Mouse (Mus musculus): ENCODE data around the gene Rbmxl2.

Gene Rbmxl2

DNA sequence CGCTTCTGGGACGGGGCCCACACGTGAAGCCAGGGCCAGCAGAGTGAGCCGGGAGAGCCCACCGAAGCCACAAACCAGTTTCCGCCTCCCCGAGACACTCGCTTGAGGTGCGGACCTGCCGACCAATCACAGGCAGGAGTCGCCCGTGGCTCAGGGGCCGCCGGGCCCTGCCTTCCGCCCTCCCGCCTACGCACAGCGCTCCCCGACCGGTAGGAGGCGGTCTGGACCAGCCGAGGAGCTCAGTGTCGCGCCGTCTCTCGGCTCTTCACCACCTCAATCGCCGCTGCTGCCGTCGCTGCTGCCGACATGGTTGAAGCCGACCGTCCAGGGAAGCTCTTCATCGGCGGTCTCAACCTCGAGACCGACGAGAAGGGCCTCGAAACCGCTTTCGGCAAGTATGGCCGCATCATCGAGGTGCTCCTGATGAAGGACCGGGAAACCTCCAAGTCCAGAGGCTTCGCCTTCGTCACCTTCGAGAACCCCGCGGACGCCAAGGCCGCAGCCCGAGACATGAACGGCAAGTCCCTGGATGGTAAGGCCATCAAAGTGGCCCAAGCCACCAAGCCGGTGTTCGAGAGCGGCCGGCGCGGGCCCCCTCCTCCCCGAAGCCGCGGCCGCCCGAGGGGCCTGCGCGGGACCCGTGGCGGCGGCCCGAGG lies at the start of gene Rbmxl2:
Gene Rbmxl2 (plus strand): TSS at position 242 of the 657 bp plus-strand sequence.
- DNase-seq (ENCODE audit: extremely low spot score, low read depth, low spot score): no peak

DNA sequence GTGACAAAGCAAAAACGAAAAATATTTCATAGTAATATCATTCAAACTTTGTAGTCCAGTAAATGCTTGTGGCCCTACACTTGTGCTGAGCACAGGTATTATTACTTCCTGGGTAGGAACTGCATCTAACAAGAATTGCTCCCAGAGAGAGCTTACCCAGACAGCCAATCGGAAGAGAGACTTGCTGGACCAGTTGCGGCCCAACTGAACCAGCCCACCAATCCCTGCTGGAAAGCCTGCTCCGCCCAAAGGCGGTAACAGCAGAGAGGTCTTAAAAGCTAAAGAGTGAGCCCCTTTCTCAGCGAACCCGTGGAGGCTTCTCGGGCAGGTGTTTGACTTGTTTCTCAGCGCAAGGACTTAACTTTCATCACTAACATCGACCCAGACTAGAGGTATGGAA lies 42.6 kb upstream of the Rbmxl2 start, which contains the start of gene Nlrp14:
Gene Nlrp14 (plus strand): TSS at position 301 of the 400 bp plus-strand sequence.
- DNase-seq (ENCODE audit: extremely low spot score, low read depth, low spot score): no peak

DNA sequence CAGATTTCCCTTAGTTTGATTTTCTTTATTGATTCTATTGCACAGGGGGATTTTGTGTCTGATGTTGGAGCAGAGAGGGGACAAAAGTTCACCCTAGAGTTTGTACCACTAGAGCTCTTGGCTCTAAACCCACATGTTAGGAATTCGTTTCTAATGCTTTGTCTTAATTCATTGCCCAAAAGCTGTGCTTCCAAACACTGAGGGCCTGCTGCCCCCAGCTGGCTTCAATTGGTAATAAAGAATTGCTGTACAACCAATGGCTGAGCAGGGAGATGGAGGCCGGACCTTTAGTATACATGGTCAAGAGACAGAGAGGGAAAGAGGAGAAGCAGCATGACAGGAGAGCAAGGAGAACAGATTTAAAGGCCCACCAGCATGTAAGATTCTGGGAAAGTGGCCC lies 28.8 kb upstream of the Rbmxl2 start:
- no peak for DNase-seq (ENCODE audit: extremely low spot score, low read depth, low spot score)

DNA sequence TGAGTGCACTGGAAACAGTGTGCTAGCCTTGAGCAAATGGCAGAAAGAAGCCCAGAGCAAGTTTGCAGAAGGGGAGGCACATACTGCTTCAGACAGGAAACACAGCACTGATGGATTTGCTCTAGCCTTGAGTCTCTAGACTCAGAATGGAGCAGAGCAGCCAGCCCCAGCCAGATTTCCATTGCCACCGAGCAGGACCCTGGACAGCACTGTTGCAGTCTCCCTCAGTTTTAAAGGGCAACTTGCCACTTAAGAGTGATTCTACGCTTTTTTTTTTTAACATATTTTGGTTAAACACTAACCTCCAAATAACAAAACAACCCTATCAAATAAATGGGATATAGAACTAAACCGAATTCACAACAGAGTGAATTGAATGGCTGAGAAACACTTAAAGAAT lies 7.4 kb upstream of the Rbmxl2 start:
- DNase-seq (ENCODE audit: extremely low spot score, low read depth, low spot score): no peak

DNA sequence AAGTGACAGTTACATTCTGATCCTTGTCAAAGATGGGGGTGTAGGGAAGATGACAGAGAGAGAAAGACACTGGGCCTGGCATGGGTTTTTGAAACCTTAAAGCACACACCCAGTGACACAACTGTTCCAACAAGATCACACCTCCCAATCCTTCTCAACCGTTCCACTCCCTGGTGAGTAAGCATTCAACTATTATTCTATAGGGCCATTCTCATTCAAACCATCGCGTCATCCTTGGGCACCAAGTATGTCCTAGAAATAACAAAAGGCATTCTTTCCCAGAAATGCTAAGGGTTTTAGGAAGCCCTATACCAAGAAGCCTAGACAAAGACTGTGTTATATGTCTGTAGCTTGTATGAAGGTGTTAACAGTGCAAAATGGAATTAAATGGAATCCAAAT lies 1.4 kb upstream of the Rbmxl2 start:
- no peak for DNase-seq (ENCODE audit: extremely low spot score, low read depth, low spot score)

DNA sequence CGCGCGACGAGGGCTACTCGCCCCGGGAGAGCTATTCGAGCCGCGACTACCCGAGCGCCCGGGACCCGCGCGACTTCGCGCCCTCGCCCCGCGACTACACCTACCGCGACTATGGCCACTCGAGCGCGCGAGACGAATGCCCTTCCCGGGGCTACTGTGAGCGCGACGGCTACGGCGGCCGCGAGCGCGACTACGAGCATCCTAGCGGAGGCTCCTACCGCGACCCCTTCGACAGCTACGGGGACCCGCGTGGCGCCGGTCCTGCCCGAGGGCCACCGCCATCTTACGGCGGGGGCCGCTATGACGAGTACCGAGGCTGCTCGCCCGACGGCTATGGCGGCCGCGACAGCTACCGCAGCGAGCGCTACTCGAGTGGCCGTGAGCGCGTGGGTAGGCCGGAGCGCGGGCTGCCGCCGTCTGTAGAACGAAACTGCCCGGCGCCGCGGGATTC lies 906 bp downstream of the Rbmxl2 start:
- no peak for DNase-seq (ENCODE audit: extremely low spot score, low read depth, low spot score)

DNA sequence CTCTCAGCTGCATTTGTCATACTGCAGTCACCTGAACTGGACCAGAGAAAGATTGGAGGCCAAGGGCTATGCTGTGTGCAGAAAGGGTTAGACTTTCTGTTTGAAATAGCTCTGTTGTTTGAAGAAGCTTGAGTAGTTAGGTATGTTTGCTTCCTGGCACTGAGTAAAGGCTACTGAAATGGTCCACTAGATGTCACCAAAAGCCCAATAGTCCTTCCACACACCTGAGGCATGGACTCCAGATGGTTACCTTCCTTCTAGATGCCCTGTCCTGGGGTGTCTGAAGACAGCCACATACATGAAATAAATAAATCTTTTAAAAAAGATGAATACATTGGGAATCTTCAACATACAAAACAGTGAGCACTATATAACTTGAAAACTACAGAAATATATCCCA lies 6.5 kb downstream of the Rbmxl2 start:
- no peak for DNase-seq (ENCODE audit: extremely low spot score, low read depth, low spot score)

DNA sequence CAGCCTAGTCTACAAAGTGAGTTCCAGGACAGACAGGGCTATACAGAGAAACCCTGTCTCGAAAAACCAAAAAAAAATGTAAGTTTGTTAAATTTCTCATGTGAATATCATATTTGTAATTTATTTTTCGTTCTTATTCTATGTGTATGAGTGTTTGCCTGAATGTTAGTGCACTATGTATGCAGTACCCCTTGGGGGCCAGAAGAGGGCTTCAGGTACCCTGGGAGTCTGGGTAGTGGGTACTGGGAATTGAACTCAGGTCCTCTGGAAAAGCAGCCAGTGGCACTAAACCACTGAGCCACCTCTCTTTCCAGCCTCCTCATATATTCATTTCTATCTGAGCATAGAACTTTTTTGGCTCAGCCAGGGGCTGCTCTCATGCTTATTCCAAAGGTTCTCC lies 7.6 kb downstream of the Rbmxl2 start:
- DNase-seq (ENCODE audit: extremely low spot score, low read depth, low spot score): no peak

DNA sequence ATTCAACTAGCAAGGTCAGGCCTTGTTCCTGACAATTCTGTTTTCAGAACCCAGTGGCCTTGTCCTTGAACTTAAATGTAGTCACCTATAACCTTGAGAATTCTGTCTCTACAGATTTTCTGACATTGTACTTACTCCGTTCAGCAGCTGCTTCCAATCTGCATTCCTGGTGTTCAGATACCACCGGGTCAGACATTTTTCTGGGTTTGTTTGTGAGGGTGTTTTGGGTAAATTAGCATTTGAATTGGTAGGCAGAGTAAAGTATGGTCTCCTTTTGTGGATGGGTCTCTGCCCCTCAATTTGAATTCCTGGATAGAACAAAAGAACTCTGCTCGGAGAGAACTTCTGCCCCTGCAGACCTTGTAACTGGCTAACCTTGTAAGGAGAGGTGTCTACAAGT lies 27.6 kb downstream of the Rbmxl2 start:
- no peak for DNase-seq (ENCODE audit: extremely low spot score, low read depth, low spot score)

DNA sequence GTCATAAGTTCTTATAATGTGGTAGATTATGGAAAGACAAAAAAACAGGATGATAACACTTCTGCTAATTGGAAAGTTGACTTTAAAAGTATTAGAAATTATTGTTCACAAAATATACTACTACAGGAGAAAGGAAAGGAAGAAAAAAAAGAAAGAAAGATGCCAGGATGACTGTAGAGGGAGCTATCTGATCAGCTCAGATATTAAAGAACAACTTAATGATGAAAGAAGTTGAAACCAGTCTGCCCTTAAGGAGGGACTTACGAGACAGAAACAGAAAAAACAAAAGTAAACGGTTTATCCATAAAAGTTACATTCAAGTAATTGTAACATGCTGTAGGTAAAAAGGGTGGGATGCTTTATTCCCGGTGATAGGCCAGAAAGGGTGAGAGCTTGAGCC lies 28.3 kb downstream of the Rbmxl2 start:
- no peak for DNase-seq (ENCODE audit: extremely low spot score, low read depth, low spot score)

DNA sequence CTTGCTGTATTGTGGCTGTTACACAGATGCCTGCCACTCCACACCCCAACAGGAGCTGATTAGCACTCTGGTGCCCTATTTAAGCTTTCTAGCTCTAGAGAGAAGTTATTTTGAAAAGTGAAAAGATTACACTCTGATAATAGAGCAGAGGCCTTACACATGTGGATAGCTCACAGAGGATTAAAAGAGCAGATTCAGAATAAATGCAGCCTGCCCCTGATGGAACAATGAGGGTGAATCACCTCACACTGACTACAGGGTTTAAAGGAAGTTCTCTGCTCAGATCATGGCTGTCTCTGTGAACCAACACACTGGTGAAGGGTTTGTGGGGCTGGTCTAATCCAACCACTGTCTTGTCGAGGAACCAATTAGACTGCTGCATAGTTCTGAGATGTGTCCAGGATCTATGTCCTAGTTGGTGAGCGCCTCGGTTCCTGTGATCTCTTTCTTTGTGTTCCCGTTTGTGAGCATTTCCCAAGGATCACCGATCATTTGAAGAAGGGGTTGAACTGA lies 32.2 kb downstream of the Rbmxl2 start:
- DNase-seq (ENCODE audit: extremely low spot score, low read depth, low spot score): no peak

DNA sequence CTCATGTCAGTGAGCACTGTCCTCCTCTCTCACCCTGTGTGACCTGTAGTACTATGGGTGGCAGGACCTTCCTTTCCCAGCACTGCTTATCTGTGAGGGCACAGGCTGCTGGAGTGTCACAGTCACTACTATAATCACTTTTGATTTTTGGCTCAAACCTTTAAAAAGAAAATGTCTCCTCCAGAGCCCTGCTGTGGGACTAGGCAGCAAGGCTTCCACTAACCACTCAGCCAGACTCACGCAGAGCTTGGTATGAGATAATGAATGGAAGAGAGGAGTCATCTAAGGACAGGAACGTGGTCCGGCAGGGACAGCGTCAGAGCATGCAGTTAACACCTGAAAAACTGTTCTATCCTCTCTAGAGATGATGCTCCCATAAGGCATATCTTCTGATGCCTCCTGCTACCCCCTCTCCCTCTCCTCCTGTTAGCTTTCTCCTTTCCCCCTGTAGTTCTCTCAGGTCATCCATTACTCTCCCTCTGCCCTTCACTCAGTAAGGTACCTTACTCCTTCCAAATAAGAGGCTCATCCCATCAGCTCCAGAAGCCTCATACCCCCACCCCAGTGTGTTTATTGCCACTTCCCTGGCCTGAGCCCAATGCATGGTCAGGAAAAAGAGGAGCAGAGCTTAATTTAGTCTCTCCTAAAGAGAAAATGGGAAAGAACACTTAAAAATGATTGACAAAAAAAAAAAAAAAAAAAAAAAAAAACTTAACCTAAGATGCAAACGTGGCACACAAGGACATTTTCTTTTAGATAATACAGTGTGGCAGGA lies 41.2 kb downstream of the Rbmxl2 start:
- DNase-seq (ENCODE audit: extremely low spot score, low read depth, low spot score): no peak

DNA sequence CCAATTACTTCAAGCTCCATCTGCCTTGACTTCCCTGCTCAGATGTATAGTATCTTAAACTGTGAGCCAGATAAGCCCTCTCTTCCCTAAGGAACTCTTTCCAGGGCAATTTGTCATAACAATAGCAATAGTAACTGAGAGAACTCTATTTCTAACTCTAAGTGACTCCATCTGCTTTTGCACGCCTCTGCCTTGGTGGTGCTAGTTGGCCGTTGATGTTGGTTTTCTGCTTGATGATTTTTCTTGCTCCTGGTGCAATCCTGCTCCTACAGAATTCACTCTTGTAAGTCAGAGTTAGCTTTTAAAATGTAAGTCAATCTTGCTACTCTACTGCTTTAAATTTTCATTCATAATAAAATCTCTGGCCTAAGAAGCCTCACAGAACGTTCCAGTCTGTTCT lies 44.1 kb downstream of the Rbmxl2 start:
- no peak for DNase-seq (ENCODE audit: extremely low spot score, low read depth, low spot score)

DNA sequence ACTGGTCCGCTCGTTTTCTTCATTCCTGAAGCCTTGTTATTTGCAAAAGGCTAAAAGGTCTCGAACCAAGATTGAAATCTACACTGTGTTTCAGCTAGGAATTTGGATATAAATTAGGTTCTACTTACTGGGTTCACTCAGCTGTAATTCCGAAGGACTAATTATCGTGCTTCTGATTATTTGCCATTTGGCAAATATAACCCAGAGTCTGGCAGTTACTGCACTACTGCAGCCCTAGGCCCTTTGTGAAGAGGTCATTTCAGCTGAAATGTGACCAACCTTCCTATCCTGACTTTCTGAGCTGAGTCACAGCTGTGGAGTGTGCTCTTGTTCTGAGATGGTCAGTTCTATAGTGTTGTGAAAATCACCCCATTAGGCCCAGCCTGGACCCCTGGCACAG lies 50.7 kb downstream of the Rbmxl2 start:
- no peak for DNase-seq (ENCODE audit: extremely low spot score, low read depth, low spot score)

All from hindlimb bud, embryonic 11.5 days (tissue).